Mouse (Mus musculus) cerebellum, postnatal 4 days (tissue): ENCODE data around the gene Robo3.

Experiments used
- DNase-seq, 2 experiments: peaks; one replicate each; pipeline ENCODE4 v3.0.0; 2022; ENCODE audit warnings: low spot score in 2 of 2, mixed read lengths in 1 of 2

The Robo3 gene

GRCm38 (mm10) chr9:37368081-37368830 lies 64.8 kb downstream of the Robo3 start:
- no peak for DNase-seq

GRCm38 (mm10) chr9:37367301-37368080 lies 65.6 kb downstream of the Robo3 start, which contains the start of gene Hepacam:
Hepacam (plus strand) TSS chr9:37367351.
- DNase-seq: peak in 1 of 2 experiments; percentile 17

- no peak for DNase-seq
Observed at GRCm38 (mm10) chr9:37365706-37366105, 67.3 kb downstream of the Robo3 start.
